Mouse (Mus musculus) midbrain, embryonic 11.5 days (tissue): ENCODE data around the gene Sh3kbp1. TPM values are rescaled to one million over a fixed set of nuclear protein-coding genes. Genes with fewer than 3 reads are reported as not detected.

Experiments used
- ATAC-seq: fragments of 200-750 bp; cut with Nextera tagmentation; 2 replicates; pipeline ENCODE4 v1.8.0; 2017; ENCODE audit warnings: moderate TSS enrichment, moderate library complexity; ENCODE audit not compliant: low FRiP score
- DNase-seq: peaks from one replicate; pipeline ENCODE4 v3.0.0; 2015; ENCODE audit warnings: low spot score; ENCODE audit errors: missing footprints
- H3K27ac ChIP-seq: fragments of 300-500 bp; sonication (generic); 2 replicates; pipeline ENCODE4 v1.5.1; 2014; ENCODE audit warnings: low read depth, low read length
- H3K27me3 ChIP-seq: fragments of 300-500 bp; sonication (generic); 2 replicates; pipeline ENCODE4 v1.6.1; 2014; ENCODE audit warnings: mild to moderate bottlenecking, low read length, moderate library complexity, mixed read lengths; ENCODE audit not compliant: control insufficient read depth, insufficient read depth
- H3K36me3 ChIP-seq: fragments of 300-500 bp; sonication (generic); 2 replicates; pipeline ENCODE4 v1.6.1; 2014; ENCODE audit warnings: mild to moderate bottlenecking, low read length, moderate library complexity, mixed read lengths; ENCODE audit not compliant: control insufficient read depth, insufficient read depth
- H3K4me1 ChIP-seq: fragments of 300-500 bp; sonication (generic); 2 replicates; pipeline ENCODE4 v1.6.1; 2014; ENCODE audit warnings: low read length; ENCODE audit not compliant: control insufficient read depth, insufficient read depth
- H3K4me2 ChIP-seq: fragments of 300-500 bp; sonication (generic); 2 replicates; pipeline ENCODE4 v1.6.1; 2014; ENCODE audit warnings: mild to moderate bottlenecking, moderate library complexity
- H3K4me3 ChIP-seq: fragments of 300-500 bp; sonication (generic); 2 replicates; pipeline ENCODE4 v1.5.1; 2014; ENCODE audit warnings: low read depth, low read length
- H3K9ac ChIP-seq: fragments of 300-500 bp; sonication (generic); 2 replicates; pipeline ENCODE4 v1.6.1; 2014; ENCODE audit warnings: low read length
- H3K9me3 ChIP-seq: fragments of 300-500 bp; sonication (generic); 2 replicates; pipeline ENCODE4 v1.6.1; 2016; ENCODE audit warnings: low read length; ENCODE audit not compliant: control insufficient read depth
- WGBS: fragments of 180-500 bp; shearing (Covaris S2); extraction: QIAGEN DNeasy Blood & Tissue Kit; methylation state at CpG from one replicate; pipeline ENCODE4 v1.1.7; 2014; 5-methylcytosine and 5-hydroxymethylcytosine counted together
- polyA plus RNA-seq: library from polyadenylated mRNA; unstranded; fragments of >200 nt; fragmentation: Nextera tagmentation; extraction: Ambion mirVana; gene quantifications from 2 replicates; pipeline ENCODE4 v1.2.1, GENCODE M21; 2014

Gene Sh3kbp1
- polyA plus RNA-seq, 1 experiment from 2014 or later, result 35.4 TPM

- Histone ChIP-seq H3K4me1 (no peaks in the 10 kb centered on the region), H3K27me3 (peaks cover 8% of the 10 kb centered on the region)
Observed at GRCm38 (mm10) chrX:159858126-159858525, 231.1 kb downstream of the Sh3kbp1 start.

GRCm38 (mm10) chrX:159860841-159861530 lies 233.9 kb downstream of the Sh3kbp1 start:
- Histone ChIP-seq H3K9me3 (no peaks in the 10 kb centered on the region), H3K36me3 (no peaks in the 10 kb centered on the region), H3K27me3 (peaks cover 10% of the 10 kb centered on the region), H3K4me3 (no peak overlapping the region), H3K4me1 (no peaks in the 10 kb centered on the region), H3K9ac (no peak overlapping the region), H3K4me2 (no peak overlapping the region), H3K27ac (no peak overlapping the region)
- DNase-seq, result no peak
- no peak for ATAC-seq
- WGBS, result 83% methylated on average over 3 of the region's 3 CpGs

More at GRCm38 (mm10) chrX:159858126-159858525, 231.1 kb downstream of the Sh3kbp1 start:
- DNase-seq (no peak), ATAC-seq (no peak)
- 84% methylated on average over 1 of the region's 1 CpGs for WGBS
- no peak overlapping the region for H3K9ac ChIP-seq
- no peaks in the 10 kb centered on the region for H3K9me3 ChIP-seq
- H3K36me3 ChIP-seq, result no peaks in the 10 kb centered on the region
- no peak overlapping the region for H3K27ac ChIP-seq
- H3K4me3 ChIP-seq, result no peak overlapping the region
- H3K4me2 ChIP-seq, result no peak overlapping the region

- Histone ChIP-seq H3K36me3 (no peaks in the 10 kb centered on the region), H3K4me2 (no peak overlapping the region), H3K27ac (no peak overlapping the region), H3K9me3 (no peaks in the 10 kb centered on the region), H3K9ac (no peak overlapping the region), H3K4me3 (no peak overlapping the region), H3K27me3 (peaks cover 9% of the 10 kb centered on the region; the same call in 1 of the 2 replicates), H3K4me1 (no peaks in the 10 kb centered on the region)
- WGBS, result 85% methylated on average over 3 of the region's 3 CpGs
- ATAC-seq, result no peak
- no peak for DNase-seq
Observed at GRCm38 (mm10) chrX:159867660-159868059, 240.6 kb downstream of the Sh3kbp1 start.

- DNase-seq (no peak), ATAC-seq (no peak)
- Histone ChIP-seq H3K4me2 (no peak overlapping the region), H3K4me3 (no peak overlapping the region), H3K27me3 (peaks cover 9% of the 10 kb centered on the region; the same call in 1 of the 2 replicates), H3K9me3 (no peaks in the 10 kb centered on the region), H3K4me1 (no peaks in the 10 kb centered on the region), H3K9ac (no peak overlapping the region), H3K27ac (no peak overlapping the region), H3K36me3 (no peaks in the 10 kb centered on the region)
- 86% methylated on average over 2 of the region's 2 CpGs for WGBS
Observed at GRCm38 (mm10) chrX:159872521-159872920, 245.4 kb downstream of the Sh3kbp1 start.

- H3K27ac ChIP-seq, result no peak overlapping the region
- H3K9me3 ChIP-seq, result no peaks in the 10 kb centered on the region
- H3K4me3 ChIP-seq, result no peak overlapping the region
- H3K4me2 ChIP-seq, result no peak overlapping the region
- H3K27me3 ChIP-seq, result peaks cover 9% of the 10 kb centered on the region
- ATAC-seq (no peak), DNase-seq (no peak)
- no peak overlapping the region for H3K9ac ChIP-seq
- no peaks in the 10 kb centered on the region for H3K36me3 ChIP-seq
- no peaks in the 10 kb centered on the region for H3K4me1 ChIP-seq
- WGBS, result 47% methylated on average over 1 of the region's 1 CpGs
Observed at GRCm38 (mm10) chrX:159877770-159878169, 250.7 kb downstream of the Sh3kbp1 start.

GRCm38 (mm10) chrX:159879455-159879854 lies 252.4 kb downstream of the Sh3kbp1 start:
- no peak for ATAC-seq
- 77% methylated on average over 3 of the region's 3 CpGs for WGBS
- no peak overlapping the region for H3K27ac ChIP-seq

GRCm38 (mm10) chrX:159881576-159881975 lies 254.5 kb downstream of the Sh3kbp1 start:
- ATAC-seq, result no peak

More at GRCm38 (mm10) chrX:159879455-159879854, 252.4 kb downstream of the Sh3kbp1 start:
- Histone ChIP-seq H3K27me3 (peaks cover 13% of the 10 kb centered on the region), H3K9me3 (no peaks in the 10 kb centered on the region), H3K36me3 (no peaks in the 10 kb centered on the region), H3K4me2 (no peak overlapping the region), H3K4me1 (no peaks in the 10 kb centered on the region), H3K4me3 (no peak overlapping the region), H3K9ac (no peak overlapping the region)
- DNase-seq, result no peak

GRCm38 (mm10) chrX:159896536-159896935 lies 269.5 kb downstream of the Sh3kbp1 start:
- Histone ChIP-seq H3K4me2 (no peak overlapping the region), H3K36me3 (no peaks in the 10 kb centered on the region), H3K4me3 (no peak overlapping the region), H3K27me3 (peaks cover 6% of the 10 kb centered on the region), H3K27ac (no peak overlapping the region), H3K4me1 (no peaks in the 10 kb centered on the region), H3K9ac (no peak overlapping the region), H3K9me3 (no peaks in the 10 kb centered on the region)
- DNase-seq (no peak), ATAC-seq (no peak)
- WGBS, result 69% methylated on average over 4 of the region's 4 CpGs

More at GRCm38 (mm10) chrX:159881576-159881975, 254.5 kb downstream of the Sh3kbp1 start:
- Histone ChIP-seq H3K4me2 (no peak overlapping the region), H3K9me3 (no peaks in the 10 kb centered on the region), H3K4me3 (no peak overlapping the region), H3K27me3 (peaks cover 16% of the 10 kb centered on the region), H3K27ac (no peak overlapping the region), H3K9ac (no peak overlapping the region), H3K4me1 (no peaks in the 10 kb centered on the region), H3K36me3 (no peaks in the 10 kb centered on the region)
- WGBS, result 80% methylated on average over 5 of the region's 5 CpGs
- DNase-seq, result no peak

- ATAC-seq, result no peak
- no peak for DNase-seq
- Histone ChIP-seq H3K9ac (no peak overlapping the region), H3K27ac (no peak overlapping the region), H3K4me1 (no peaks in the 10 kb centered on the region), H3K27me3 (peaks cover 6% of the 10 kb centered on the region), H3K9me3 (no peaks in the 10 kb centered on the region), H3K4me3 (no peak overlapping the region), H3K36me3 (no peaks in the 10 kb centered on the region), H3K4me2 (no peak overlapping the region)
- WGBS, result 56% methylated on average over 2 of the region's 2 CpGs
Observed at GRCm38 (mm10) chrX:159898110-159898509, 271.0 kb downstream of the Sh3kbp1 start.
